Mouse (Mus musculus): ENCODE results near the gene Fam117a. TPM values are rescaled to one million over a fixed set of nuclear protein-coding genes. Genes with fewer than 3 reads are reported as not detected.

Gene Fam117a
- polyA plus RNA-seq, 1 experiment from 2014 or later = 3.0 TPM

GRCm38 (mm10) chr11:95333805-95334204 is 3.0 kb upstream of the Fam117a start:
- Histone ChIP-seq H3K4me2 (replicated peaks) (no peak overlapping the region), H3K27ac (replicated peaks) (no peak overlapping the region), H3K9ac (replicated peaks) (no peak overlapping the region), H3K9me3 (no peaks in the 10 kb centered on the region), H3K4me3 (no peak overlapping the region), H3K27me3 (peaks cover 13% of the 10 kb centered on the region; the same call in 1 of the 2 replicates), H3K36me3 (no peaks in the 10 kb centered on the region), H3K4me1 (peaks cover 13% of the 10 kb centered on the region)
- WGBS = 80% methylated on average over 9 of the region's 9 CpGs
- ATAC-seq (replicated peaks) = no peak

- Histone ChIP-seq H3K4me1 (peaks cover 17% of the 10 kb centered on the region), H3K36me3 (no peaks in the 10 kb centered on the region), H3K4me2 (replicated peaks) (no peak overlapping the region), H3K4me3 (no peak overlapping the region), H3K9me3 (no peaks in the 10 kb centered on the region), H3K9ac (replicated peaks) (no peak overlapping the region), H3K27me3 (peaks cover 13% of the 10 kb centered on the region; the same call in 1 of the 2 replicates), H3K27ac (replicated peaks) (no peak overlapping the region)
- ATAC-seq (replicated peaks) = no peak
- WGBS = 67% methylated on average over 5 of the region's 5 CpGs
Measured at GRCm38 (mm10) chr11:95334448-95335060, 2.3 kb upstream of the Fam117a start.

DNA sequence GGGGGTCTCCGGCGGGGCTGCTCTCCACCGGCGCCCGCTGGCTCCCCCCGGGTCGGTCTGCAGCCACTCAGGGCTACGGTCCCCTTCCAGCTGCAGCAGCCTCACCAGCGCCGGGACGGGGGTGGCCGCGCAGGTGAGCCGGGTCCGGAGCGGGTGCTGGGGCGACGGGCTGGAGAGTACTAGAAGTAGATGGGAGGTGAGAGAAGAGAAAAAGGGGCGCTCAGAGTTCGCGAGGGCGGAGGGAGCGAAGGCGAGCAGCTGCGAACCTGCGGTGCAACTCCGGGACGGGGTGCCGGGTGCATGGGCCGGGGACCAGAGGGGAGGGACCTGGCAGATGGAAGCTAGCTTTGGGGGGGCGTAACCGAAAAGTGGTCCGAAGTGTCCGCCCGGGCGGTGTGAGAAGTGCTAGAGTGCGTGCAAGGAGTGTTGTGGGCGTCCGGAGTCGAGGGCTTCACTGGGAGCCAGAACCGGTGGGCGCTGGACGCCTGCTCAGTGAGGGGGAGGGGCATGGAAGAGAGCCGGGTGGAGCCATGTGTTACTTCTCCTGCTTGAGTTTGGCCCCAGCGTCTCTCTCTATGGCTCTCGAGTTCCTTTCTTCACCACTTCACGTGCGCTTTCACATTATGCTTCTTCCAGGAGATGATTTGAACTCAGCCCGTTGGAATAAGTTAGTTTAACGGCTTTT is 453 bp downstream of the Fam117a start:
- Histone ChIP-seq H3K4me1 (peaks cover 20% of the 10 kb centered on the region), H3K4me3 (peak overlapping the region; percentile 95), H3K4me2 (replicated peaks) (peak overlapping the region; percentile 99), H3K9ac (replicated peaks) (peak overlapping the region; percentile 58), H3K27me3 (peaks cover 13% of the 10 kb centered on the region; the same call in 1 of the 2 replicates), H3K36me3 (no peaks in the 10 kb centered on the region), H3K9me3 (no peaks in the 10 kb centered on the region), H3K27ac (replicated peaks) (no peak overlapping the region)
- WGBS = under 1% methylated on average over 50 of the region's 50 CpGs
- peak; percentile 79 for ATAC-seq (replicated peaks)

- 32% methylated on average over 9 of the region's 9 CpGs for WGBS
- H3K9ac ChIP-seq (replicated peaks) = peak overlapping the region; percentile 58; the same call in 1 of the 2 replicates
Measured at GRCm38 (mm10) chr11:95337846-95338342, 1.1 kb downstream of the Fam117a start.

DNA sequence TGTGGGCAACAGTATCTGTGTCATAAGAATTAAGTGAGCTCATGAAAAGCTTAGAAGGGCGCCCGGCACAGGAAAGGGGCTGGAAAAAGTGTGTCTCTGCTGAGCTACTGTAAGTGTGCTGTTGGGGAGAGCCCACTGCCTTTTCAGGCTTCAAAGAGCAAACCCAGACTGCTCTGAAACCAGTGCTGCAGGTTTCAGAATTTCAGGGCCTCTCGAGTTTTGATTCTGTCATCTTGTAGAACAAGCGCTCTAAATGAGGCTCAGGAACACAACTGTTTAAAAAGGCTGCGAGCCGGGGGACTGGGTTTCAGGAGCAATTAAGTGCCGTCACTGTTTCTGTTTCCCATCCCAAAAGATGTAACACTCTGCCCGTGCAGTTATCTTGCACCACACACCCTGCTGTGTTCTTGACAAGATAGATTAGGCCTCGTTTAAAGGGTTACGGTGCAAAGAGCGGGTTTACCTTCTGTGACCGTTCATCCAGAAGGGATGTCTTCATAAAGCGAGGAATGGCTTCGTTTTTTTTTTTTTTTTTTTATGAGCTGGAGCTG is 2.7 kb downstream of the Fam117a start:
- Histone ChIP-seq H3K4me3 (no peak overlapping the region), H3K27me3 (peaks cover 10% of the 10 kb centered on the region; the same call in 1 of the 2 replicates), H3K9me3 (no peaks in the 10 kb centered on the region), H3K36me3 (no peaks in the 10 kb centered on the region), H3K4me2 (replicated peaks) (no peak overlapping the region), H3K4me1 (peaks cover 20% of the 10 kb centered on the region), H3K27ac (replicated peaks) (no peak overlapping the region), H3K9ac (replicated peaks) (0 out of 2 replicates have a peak overlapping the region, but pooled peaks have one; percentile 1)
- no peak for ATAC-seq (replicated peaks)
- WGBS = 12% methylated on average over 14 of the region's 14 CpGs

More at GRCm38 (mm10) chr11:95337846-95338342, 1.1 kb downstream of the Fam117a start:
- Histone ChIP-seq H3K27ac (replicated peaks) (no peak overlapping the region), H3K9me3 (no peaks in the 10 kb centered on the region), H3K4me3 (peak overlapping the region; percentile 95), H3K36me3 (no peaks in the 10 kb centered on the region), H3K27me3 (peaks cover 13% of the 10 kb centered on the region; the same call in 1 of the 2 replicates), H3K4me2 (replicated peaks) (peak overlapping the region; percentile 99), H3K4me1 (peaks cover 20% of the 10 kb centered on the region)
- ATAC-seq (replicated peaks) = no peak

DNA sequence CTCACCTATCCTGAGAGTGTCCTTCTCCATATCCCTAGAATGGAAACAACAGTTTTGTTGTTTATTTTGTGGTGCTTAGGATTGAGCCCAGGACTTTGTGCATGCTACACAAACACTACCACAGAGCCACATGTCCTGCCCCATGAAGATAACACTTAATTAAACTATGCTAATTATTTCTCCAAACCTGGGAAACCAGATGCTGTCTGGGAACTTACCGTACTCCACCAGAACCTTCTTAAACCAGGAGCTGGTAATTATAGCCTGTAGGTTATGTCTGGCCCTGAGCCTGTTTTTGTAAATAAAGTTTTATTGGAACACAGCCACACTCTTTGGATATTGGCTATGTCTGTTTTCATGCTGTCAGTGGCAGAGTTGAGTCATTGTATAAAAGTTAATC is 3.4 kb downstream of the Fam117a start:
- no peak for ATAC-seq (replicated peaks)
- peaks cover 20% of the 10 kb centered on the region for H3K4me1 ChIP-seq
- no peak overlapping the region for H3K4me3 ChIP-seq
- no peak overlapping the region for H3K27ac ChIP-seq (replicated peaks)
- no peak overlapping the region for H3K9ac ChIP-seq (replicated peaks)
- peaks cover 10% of the 10 kb centered on the region; the same call in 1 of the 2 replicates for H3K27me3 ChIP-seq
- WGBS = 37% methylated on average over 1 of the region's 1 CpGs
- no peaks in the 10 kb centered on the region for H3K9me3 ChIP-seq
- H3K36me3 ChIP-seq = no peaks in the 10 kb centered on the region
- no peak overlapping the region for H3K4me2 ChIP-seq (replicated peaks)

DNA sequence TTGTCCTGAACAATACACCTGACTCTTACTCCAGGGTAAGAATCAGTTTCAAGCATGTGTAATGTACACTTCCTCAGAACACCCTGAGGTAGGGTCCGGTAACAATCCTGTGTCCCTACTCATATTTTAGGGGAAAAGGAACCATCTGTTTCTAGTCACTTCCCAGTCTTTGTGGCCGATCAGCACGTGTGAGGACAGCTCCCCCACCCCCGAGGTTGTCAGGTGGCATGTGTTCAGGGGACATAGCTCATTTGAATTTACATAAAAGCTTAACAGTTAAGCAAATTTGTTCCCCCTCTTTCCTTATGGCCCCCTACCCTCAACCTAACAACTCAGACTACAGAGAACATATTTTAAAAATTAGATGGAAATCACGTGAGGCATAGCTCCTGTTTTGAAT is 3.8 kb downstream of the Fam117a start:
- 41% methylated on average over 5 of the region's 5 CpGs for WGBS
- ATAC-seq (replicated peaks) = no peak

GRCm38 (mm10) chr11:95343180-95343579 is 6.4 kb downstream of the Fam117a start:
- Histone ChIP-seq H3K4me2 (replicated peaks) (no peak overlapping the region), H3K36me3 (no peaks in the 10 kb centered on the region), H3K4me3 (no peak overlapping the region), H3K9me3 (no peaks in the 10 kb centered on the region), H3K27me3 (peaks cover 3% of the 10 kb centered on the region; the same call in 1 of the 2 replicates), H3K9ac (replicated peaks) (no peak overlapping the region), H3K4me1 (peaks cover 8% of the 10 kb centered on the region), H3K27ac (replicated peaks) (no peak overlapping the region)
- 62% methylated on average over 4 of the region's 4 CpGs for WGBS
- no peak for ATAC-seq (replicated peaks)

More for the DNA sequence above, 3.8 kb downstream of the Fam117a start:
- Histone ChIP-seq H3K36me3 (no peaks in the 10 kb centered on the region), H3K4me1 (peaks cover 20% of the 10 kb centered on the region), H3K4me3 (no peak overlapping the region), H3K9me3 (no peaks in the 10 kb centered on the region), H3K27me3 (peaks cover 10% of the 10 kb centered on the region; the same call in 1 of the 2 replicates), H3K27ac (replicated peaks) (no peak overlapping the region), H3K9ac (replicated peaks) (no peak overlapping the region), H3K4me2 (replicated peaks) (no peak overlapping the region)

- WGBS = 81% methylated on average over 2 of the region's 2 CpGs
- H3K9me3 ChIP-seq = no peaks in the 10 kb centered on the region
- H3K4me2 ChIP-seq (replicated peaks) = no peak overlapping the region
- peaks cover 6% of the 10 kb centered on the region; the same call in 1 of the 2 replicates for H3K4me1 ChIP-seq
- H3K4me3 ChIP-seq = no peak overlapping the region
- ATAC-seq (replicated peaks) = no peak
- no peak overlapping the region for H3K27ac ChIP-seq (replicated peaks)
- no peak overlapping the region for H3K9ac ChIP-seq (replicated peaks)
- no peaks in the 10 kb centered on the region for H3K27me3 ChIP-seq
- no peaks in the 10 kb centered on the region for H3K36me3 ChIP-seq
Measured at GRCm38 (mm10) chr11:95344181-95344580, 7.4 kb downstream of the Fam117a start.

GRCm38 (mm10) chr11:95350289-95350688 is 13.5 kb downstream of the Fam117a start:
- H3K27ac ChIP-seq (replicated peaks) = 0 out of 2 replicates have a peak overlapping the region, but pooled peaks have one; percentile 25
- no peaks in the 10 kb centered on the region for H3K4me1 ChIP-seq
- no peaks in the 10 kb centered on the region for H3K9me3 ChIP-seq
- H3K4me3 ChIP-seq = no peak overlapping the region
- 74% methylated on average over 6 of the region's 6 CpGs for WGBS
- no peaks in the 10 kb centered on the region for H3K36me3 ChIP-seq
- H3K27me3 ChIP-seq = no peaks in the 10 kb centered on the region
- H3K4me2 ChIP-seq (replicated peaks) = no peak overlapping the region
- no peak for ATAC-seq (replicated peaks)
- no peak overlapping the region for H3K9ac ChIP-seq (replicated peaks)

DNA sequence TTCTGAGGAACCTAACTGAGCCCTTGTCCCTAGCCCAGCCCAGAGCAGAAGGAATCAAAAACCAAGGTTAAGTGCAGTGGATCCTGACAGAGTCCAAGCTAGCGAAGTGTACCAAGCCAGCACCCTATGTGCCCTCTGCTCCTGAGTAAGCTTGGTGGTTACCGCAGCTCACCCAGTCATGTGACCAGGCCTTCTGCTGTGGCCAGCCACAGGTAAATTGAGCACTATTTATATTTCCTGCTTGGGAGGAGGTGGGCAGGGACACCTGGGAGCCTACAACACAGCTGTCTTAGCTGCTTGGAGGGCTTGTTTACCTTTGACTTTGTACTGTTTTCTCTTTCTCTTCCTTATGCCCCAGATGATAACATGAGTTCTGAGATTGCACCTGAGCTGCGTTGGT is 14.1 kb downstream of the Fam117a start:
- H3K4me2 ChIP-seq (replicated peaks) = no peak overlapping the region
- no peaks in the 10 kb centered on the region for H3K4me1 ChIP-seq
- no peaks in the 10 kb centered on the region for H3K36me3 ChIP-seq
- no peaks in the 10 kb centered on the region for H3K27me3 ChIP-seq
- no peaks in the 10 kb centered on the region for H3K9me3 ChIP-seq
- no peak for ATAC-seq (replicated peaks)
- no peak overlapping the region for H3K27ac ChIP-seq (replicated peaks)
- no peak overlapping the region for H3K4me3 ChIP-seq
- no peak overlapping the region for H3K9ac ChIP-seq (replicated peaks)
- WGBS = 95% methylated on average over 3 of the region's 3 CpGs

DNA sequence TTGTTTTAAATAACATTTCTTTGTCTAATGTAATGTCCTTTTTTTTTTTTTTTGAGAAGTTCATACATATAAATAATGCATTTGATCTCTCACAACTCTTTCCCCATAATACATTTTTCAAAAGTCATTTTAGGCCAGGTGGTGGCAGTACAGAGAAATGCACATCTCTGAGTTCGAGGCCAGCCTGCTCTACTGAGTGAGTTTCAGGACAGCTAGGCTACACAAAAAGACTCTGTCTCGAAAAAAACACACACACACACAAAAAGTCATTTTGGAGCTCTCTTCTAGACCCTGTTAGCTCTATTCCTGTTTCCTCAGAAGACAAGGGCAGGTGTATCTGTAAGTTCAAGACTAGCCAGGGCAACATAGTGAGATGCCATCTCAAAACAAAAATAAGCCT is 15.9 kb downstream of the Fam117a start:
- H3K9ac ChIP-seq (replicated peaks) = no peak overlapping the region
- H3K4me2 ChIP-seq (replicated peaks) = no peak overlapping the region
- WGBS = 82% methylated on average over 2 of the region's 2 CpGs
- no peaks in the 10 kb centered on the region for H3K9me3 ChIP-seq
- no peaks in the 10 kb centered on the region for H3K36me3 ChIP-seq
- no peak overlapping the region for H3K4me3 ChIP-seq
- peaks cover 8% of the 10 kb centered on the region for H3K4me1 ChIP-seq
- H3K27me3 ChIP-seq = no peaks in the 10 kb centered on the region
- H3K27ac ChIP-seq (replicated peaks) = no peak overlapping the region
- no peak for ATAC-seq (replicated peaks)
